Mouse (Mus musculus) myocyte (in vitro differentiated cells): ENCODE data around the gene Synpo2l. TPM values are rescaled to one million over a fixed set of nuclear protein-coding genes. Genes with fewer than 3 reads are reported as not detected.

Experiments
- H3K27me3 ChIP-seq: one replicate; pipeline ENCODE4 v1.6.1; 2011; ENCODE audit not compliant: control insufficient read depth, insufficient read depth, insufficient read length
- H3K36me3 ChIP-seq: one replicate; pipeline ENCODE4 v1.6.1; 2011; ENCODE audit not compliant: control insufficient read depth, insufficient read depth
- H3K4me2 ChIP-seq: one replicate; pipeline ENCODE4 v1.6.1; 2011; ENCODE audit warnings: low read depth, control low read depth
- H3K4me3 ChIP-seq: one replicate; pipeline ENCODE4 v1.5.1; 2011; ENCODE audit warnings: mild to moderate bottlenecking, control low read depth, moderate library complexity
- H3K79me2 ChIP-seq: one replicate; pipeline ENCODE4 v1.6.1; 2011; ENCODE audit not compliant: control insufficient read depth, insufficient read depth
- H3ac ChIP-seq: one replicate; pipeline ENCODE4 v1.6.1; 2011; ENCODE audit not compliant: control insufficient read depth, insufficient read length
- CEBPB ChIP-seq: IDR thresholded peaks from 2 replicates; pipeline ENCODE4 v1.6.1; 2011; ENCODE audit warnings: mild to moderate bottlenecking, moderate library complexity; ENCODE audit not compliant: poor library complexity, insufficient read depth, severe bottlenecking
- E2F4 ChIP-seq: IDR thresholded peaks from one replicate; pipeline ENCODE4 v1.6.1; 2011; ENCODE audit warnings: mild to moderate bottlenecking, control low read depth, moderate library complexity; ENCODE audit not compliant: insufficient read depth
- MAX ChIP-seq: IDR thresholded peaks from one replicate; pipeline ENCODE4 v1.6.1; 2011; ENCODE audit warnings: low read depth, mild to moderate bottlenecking, control low read depth
- MYOD1 ChIP-seq, 3 experiments: IDR thresholded peaks; one replicate each; pipeline ENCODE4 v1.6.1; 2011; ENCODE audit warnings: control low read depth in 2 of 3, low read depth in 2 of 3, mild to moderate bottlenecking in 2 of 3, moderate library complexity in 1 of 3; ENCODE audit not compliant: insufficient read length in 2 of 3, control insufficient read depth in 1 of 3
- MYOG ChIP-seq, 3 experiments: IDR thresholded peaks; one replicate each; pipeline ENCODE4 v1.6.1; 2011; ENCODE audit warnings: control low read depth in 2 of 3, low read depth in 2 of 3, mild to moderate bottlenecking in 2 of 3; ENCODE audit not compliant: insufficient read length in 2 of 3, control insufficient read depth in 1 of 3, insufficient read depth in 1 of 3
- POLR2A ChIP-seq: IDR thresholded peaks from one replicate; pipeline ENCODE4 v1.6.1; 2011; ENCODE audit warnings: low read depth, mild to moderate bottlenecking, control low read depth, moderate library complexity; ENCODE audit not compliant: insufficient read length
- POLR2AphosphoS2 ChIP-seq: IDR thresholded peaks from one replicate; pipeline ENCODE4 v1.6.1; 2011; ENCODE audit warnings: low read depth, control low read depth; ENCODE audit not compliant: insufficient read length
- REST ChIP-seq: IDR thresholded peaks from one replicate; pipeline ENCODE4 v1.6.1; 2011; ENCODE audit warnings: mild to moderate bottlenecking, control low read depth, moderate library complexity; ENCODE audit not compliant: insufficient read depth, insufficient read length
- SRF ChIP-seq: IDR thresholded peaks from one replicate; pipeline ENCODE4 v1.6.1; 2011; ENCODE audit warnings: low read depth; ENCODE audit not compliant: control insufficient read depth, insufficient read length
- TCF12 ChIP-seq: IDR thresholded peaks from one replicate; pipeline ENCODE4 v1.6.1; 2011; ENCODE audit warnings: mild to moderate bottlenecking, control low read depth; ENCODE audit not compliant: poor library complexity, insufficient read depth, severe bottlenecking
- TCF3 ChIP-seq: IDR thresholded peaks from one replicate; pipeline ENCODE4 v1.6.1; 2011; ENCODE audit warnings: low read depth, control low read depth; ENCODE audit not compliant: insufficient read length
- USF1 ChIP-seq: IDR thresholded peaks from one replicate; pipeline ENCODE4 v1.6.1; 2011; ENCODE audit warnings: low read depth, mild to moderate bottlenecking, control low read depth, moderate library complexity
- polyA plus RNA-seq: library from polyadenylated mRNA; unstranded; fragments of >200 nt; fragmentation: generic; extraction: Trizol; gene quantifications from one replicate; pipeline ENCODE4 v1.2.1, GENCODE M21; 2012; ENCODE audit warnings: missing spikeins

Gene Synpo2l
- polyA plus RNA-seq, 1 experiment: 165 TPM

GRCm38 (mm10) chr14:20626971-20627370 is 41.2 kb downstream of the Synpo2l start:
- no peak overlapping the region for H3K4me3 ChIP-seq
- H3K27me3 ChIP-seq: no peaks in the 10 kb centered on the region
- TF ChIP-seq POLR2A (no peak), POLR2AphosphoS2 (no peak), SRF (no peak), MAX (no peak), MYOD1 (IDR thresholded peaks at IDR 0.05; ENCODE audit: control insufficient read depth in 1 of 3, insufficient read length in 2 of 3, low read depth in 2 of 3) (no peak), TCF3 (no peak), REST (no peak)
- H3K36me3 ChIP-seq: no peaks in the 10 kb centered on the region
- no peak overlapping the region for H3ac ChIP-seq
- no peak overlapping the region for H3K4me2 ChIP-seq
- H3K79me2 ChIP-seq: no peaks in the 10 kb centered on the region

GRCm38 (mm10) chr14:20626447-20626846 is 41.7 kb downstream of the Synpo2l start:
- TF ChIP-seq MYOG (IDR thresholded peaks at IDR 0.05; ENCODE audit: control insufficient read depth in 1 of 3, insufficient read depth in 1 of 3, insufficient read length in 2 of 3, low read depth in 2 of 3) (no peak), TCF3 (no peak), MAX (no peak), USF1 (no peak), CEBPB (no peak), REST (no peak), E2F4 (no peak), POLR2A (no peak), TCF12 (no peak), MYOD1 (IDR thresholded peaks at IDR 0.05; ENCODE audit: control insufficient read depth in 1 of 3, insufficient read length in 2 of 3, low read depth in 2 of 3) (no peak), SRF (no peak), POLR2AphosphoS2 (no peak)
- no peaks in the 10 kb centered on the region for H3K36me3 ChIP-seq
- H3K79me2 ChIP-seq: no peaks in the 10 kb centered on the region
- no peak overlapping the region for H3K4me2 ChIP-seq
- H3K27me3 ChIP-seq: no peaks in the 10 kb centered on the region
- no peak overlapping the region for H3K4me3 ChIP-seq
- H3ac ChIP-seq: no peak overlapping the region

GRCm38 (mm10) chr14:20622907-20623306 is 45.2 kb downstream of the Synpo2l start:
- Histone ChIP-seq H3K36me3 (no peaks in the 10 kb centered on the region), H3K79me2 (no peaks in the 10 kb centered on the region), H3K27me3 (no peaks in the 10 kb centered on the region), H3ac (no peak overlapping the region), H3K4me2 (no peak overlapping the region), H3K4me3 (no peak overlapping the region)
- TF ChIP-seq E2F4 (no peak), TCF3 (no peak), USF1 (no peak), POLR2A (no peak), MAX (no peak), MYOD1 (IDR thresholded peaks at IDR 0.05; ENCODE audit: control insufficient read depth in 1 of 3, insufficient read length in 2 of 3, low read depth in 2 of 3) (no peak), CEBPB (no peak), MYOG (IDR thresholded peaks at IDR 0.05; ENCODE audit: control insufficient read depth in 1 of 3, insufficient read depth in 1 of 3, insufficient read length in 2 of 3, low read depth in 2 of 3) (no peak), POLR2AphosphoS2 (no peak), TCF12 (no peak), SRF (no peak), REST (no peak)

GRCm38 (mm10) chr14:20622412-20622811 is 45.7 kb downstream of the Synpo2l start:
- TF ChIP-seq CEBPB (no peak), MYOG (IDR thresholded peaks at IDR 0.05; ENCODE audit: control insufficient read depth in 1 of 3, insufficient read depth in 1 of 3, insufficient read length in 2 of 3, low read depth in 2 of 3) (no peak), MYOD1 (IDR thresholded peaks at IDR 0.05; ENCODE audit: control insufficient read depth in 1 of 3, insufficient read length in 2 of 3, low read depth in 2 of 3) (no peak), POLR2A (no peak), E2F4 (no peak), REST (no peak), SRF (no peak), TCF3 (no peak), POLR2AphosphoS2 (no peak), USF1 (no peak), TCF12 (no peak), MAX (no peak)
- Histone ChIP-seq H3K79me2 (no peaks in the 10 kb centered on the region), H3K4me3 (no peak overlapping the region), H3K4me2 (no peak overlapping the region), H3K27me3 (no peaks in the 10 kb centered on the region), H3ac (no peak overlapping the region), H3K36me3 (no peaks in the 10 kb centered on the region)

- Histone ChIP-seq H3K36me3 (no peaks in the 10 kb centered on the region), H3ac (no peak overlapping the region), H3K27me3 (no peaks in the 10 kb centered on the region), H3K4me2 (peak overlapping the region; percentile 16), H3K4me3 (no peak overlapping the region), H3K79me2 (no peaks in the 10 kb centered on the region)
- TF ChIP-seq TCF3: no peak
- peak in 1 of 3 experiments; percentile 21 for TF ChIP-seq MYOG (IDR thresholded peaks at IDR 0.05; ENCODE audit: control insufficient read depth in 1 of 3, insufficient read depth in 1 of 3, insufficient read length in 2 of 3, low read depth in 2 of 3)
Measured at GRCm38 (mm10) chr14:20621903-20622302, 46.3 kb downstream of the Synpo2l start.
